Mouse (Mus musculus) kidney, embryonic 15.5 days (tissue): Measurements from ENCODE around the gene Psma3. TPM values are rescaled to one million over a fixed set of nuclear protein-coding genes. Genes with fewer than 3 reads are reported as not detected.
A peak's percentile ranks its signal among the peaks of the same experiment; 100 is the strongest.
"Not testable (repeated sequence)": the region's sequence is repeated elsewhere in the genome, so short reads cannot be mapped to it uniquely, and the experiment has no call there.

Source experiments
- ATAC-seq: fragments of 200-750 bp; cut with Nextera tagmentation; replicated peaks from 2 replicates; pipeline ENCODE4 v1.8.0; 2017; ENCODE audit warnings: moderate TSS enrichment; ENCODE audit not compliant: low FRiP score
- H3K27ac ChIP-seq: fragments of 300-500 bp; sonication (generic); 2 replicates; pipeline ENCODE4 v1.5.1; 2015; ENCODE audit warnings: mild to moderate bottlenecking, inconsistent platforms
- H3K27me3 ChIP-seq: fragments of 300-500 bp; sonication (generic); 2 replicates; pipeline ENCODE4 v1.6.1; 2015; ENCODE audit warnings: inconsistent platforms
- H3K36me3 ChIP-seq: fragments of 300-500 bp; sonication (generic); 2 replicates; pipeline ENCODE4 v1.6.1; 2015; ENCODE audit warnings: inconsistent platforms
- H3K4me1 ChIP-seq: fragments of 300-500 bp; sonication (generic); 2 replicates; pipeline ENCODE4 v1.6.1; 2015; ENCODE audit warnings: inconsistent platforms
- H3K4me2 ChIP-seq: fragments of 300-500 bp; sonication (generic); 2 replicates; pipeline ENCODE4 v1.6.1; 2015; ENCODE audit warnings: moderate library complexity, mild to moderate bottlenecking, inconsistent platforms
- H3K4me3 ChIP-seq: fragments of 300-500 bp; sonication (generic); replicated peaks from 2 replicates; pipeline ENCODE4 v1.5.1; 2015; ENCODE audit warnings: mild to moderate bottlenecking, inconsistent platforms
- H3K9ac ChIP-seq: fragments of 300-500 bp; sonication (generic); 2 replicates; pipeline ENCODE4 v1.6.1; 2015; ENCODE audit warnings: mild to moderate bottlenecking, inconsistent platforms
- H3K9me3 ChIP-seq: fragments of 300-500 bp; sonication (generic); replicated peaks from 2 replicates; pipeline ENCODE4 v1.6.1; 2016; ENCODE audit warnings: inconsistent platforms
- WGBS: fragments of 180-500 bp; shearing (Covaris S2); methylation state at CpG from one replicate; pipeline ENCODE4 v1.1.7; 2015; ENCODE audit warnings: mixed read lengths; 5-methylcytosine and 5-hydroxymethylcytosine counted together
- polyA plus RNA-seq: library from polyadenylated mRNA; unstranded; fragments of >200 nt; fragmentation: Nextera tagmentation; extraction: Ambion mirVana; gene quantifications from 2 replicates; pipeline ENCODE4 v1.2.1, GENCODE M21; 2015

The Psma3 gene
- polyA plus RNA-seq, 1 experiment from 2014 or later, result 591 TPM

- no peak for ATAC-seq
- no peak overlapping the region for H3K27ac ChIP-seq
- H3K4me3 ChIP-seq, result no peak overlapping the region
- H3K4me2 ChIP-seq, result no peak overlapping the region
- no peaks in the 10 kb centered on the region for H3K27me3 ChIP-seq
- peaks cover 2% of the 10 kb centered on the region for H3K4me1 ChIP-seq
- peaks cover 73% of the 10 kb centered on the region for H3K36me3 ChIP-seq
- 80% methylated on average over 7 of the region's 7 CpGs for WGBS
- no peak overlapping the region for H3K9ac ChIP-seq
- no peaks in the 10 kb centered on the region for H3K9me3 ChIP-seq
These were observed 32.5 kb downstream of the Psma3 start for GRCm38 (mm10) chr12:71006901-71007300.

GRCm38 (mm10) chr12:71009769-71010168, 35.3 kb downstream of the Psma3 start:
- WGBS, result 52% methylated on average over 4 of the region's 4 CpGs
- Histone ChIP-seq H3K9me3 (no peaks in the 10 kb centered on the region), H3K27me3 (no peaks in the 10 kb centered on the region), H3K36me3 (peaks cover 68% of the 10 kb centered on the region), H3K4me2 (no peak overlapping the region), H3K9ac (no peak overlapping the region), H3K4me1 (peaks cover 20% of the 10 kb centered on the region), H3K4me3 (no peak overlapping the region), H3K27ac (no peak overlapping the region)
- ATAC-seq, result no peak

GRCm38 (mm10) chr12:71014845-71015362, 40.5 kb downstream of the Psma3 start:
- peaks cover 27% of the 10 kb centered on the region for H3K36me3 ChIP-seq
- H3K4me1 ChIP-seq, result peaks cover 25% of the 10 kb centered on the region
- peak overlapping the region; percentile 99 for H3K27ac ChIP-seq
- H3K9ac ChIP-seq, result peak overlapping the region; percentile 86
- WGBS, result under 1% methylated on average over 32 of the region's 32 CpGs
- H3K4me3 ChIP-seq, result peak overlapping the region; percentile 78
- peak overlapping the region; percentile 73 for H3K4me2 ChIP-seq
- no peak for ATAC-seq
- H3K27me3 ChIP-seq, result no peaks in the 10 kb centered on the region
- H3K9me3 ChIP-seq, result no peaks in the 10 kb centered on the region

- Histone ChIP-seq H3K9ac (peak within 1 kb of the TSS; percentile 92), H3K27me3 (no peaks in the 10 kb centered on the region), H3K4me2 (peak within 1 kb of the TSS; percentile 73), H3K4me3 (peak within 1 kb of the TSS; percentile 78), H3K9me3 (no peaks in the 10 kb centered on the region), H3K36me3 (peaks cover 29% of the 10 kb centered on the region), H3K27ac (peak within 1 kb of the TSS; percentile 99), H3K4me1 (peaks cover 25% of the 10 kb centered on the region)
- WGBS, result under 1% methylated on average over 61 of the region's 61 CpGs
- peak; percentile 98 for ATAC-seq
These were observed 41.2 kb downstream of the Psma3 start, which contains the start of gene Arid4a for GRCm38 (mm10) chr12:71015363-71016210. Arid4a (plus strand) TSS chr12:71015990.

- no peak; the same call in 1 of the 2 replicates for ATAC-seq
- WGBS, result 1% methylated on average over 25 of the region's 33 CpGs
These were observed 41.7 kb downstream of the Psma3 start for GRCm38 (mm10) chr12:71016211-71016502.

GRCm38 (mm10) chr12:71016503-71017241, 42.3 kb downstream of the Psma3 start:
- Histone ChIP-seq H3K27ac (peak overlapping the region; percentile 99), H3K27me3 (no peaks in the 10 kb centered on the region), H3K4me1 (peaks cover 25% of the 10 kb centered on the region), H3K4me3 (peak overlapping the region; percentile 78), H3K9ac (peak overlapping the region; percentile 92), H3K9me3 (no peaks in the 10 kb centered on the region), H3K4me2 (peak overlapping the region; percentile 64), H3K36me3 (peaks cover 39% of the 10 kb centered on the region)
- under 1% methylated on average over 42 of the region's 82 CpGs for WGBS
- ATAC-seq, result peak; percentile 41

More at GRCm38 (mm10) chr12:71016211-71016502, 41.7 kb downstream of the Psma3 start:
- peak overlapping the region; percentile 78 for H3K4me3 ChIP-seq
- H3K4me2 ChIP-seq, result peak overlapping the region; percentile 64
- no peaks in the 10 kb centered on the region for H3K27me3 ChIP-seq
- peaks cover 35% of the 10 kb centered on the region for H3K36me3 ChIP-seq
- peak overlapping the region; percentile 92 for H3K9ac ChIP-seq
- H3K4me1 ChIP-seq, result peaks cover 25% of the 10 kb centered on the region
- peak overlapping the region; percentile 99 for H3K27ac ChIP-seq
- no peaks in the 10 kb centered on the region for H3K9me3 ChIP-seq

GRCm38 (mm10) chr12:71017242-71017571, 42.8 kb downstream of the Psma3 start:
- H3K4me3 ChIP-seq, result peak overlapping the region; percentile 78
- peak overlapping the region; percentile 92 for H3K9ac ChIP-seq
- no peaks in the 10 kb centered on the region for H3K27me3 ChIP-seq
- H3K27ac ChIP-seq, result peak overlapping the region; percentile 99
- no peaks in the 10 kb centered on the region for H3K9me3 ChIP-seq
- H3K36me3 ChIP-seq, result peaks cover 39% of the 10 kb centered on the region
- peaks cover 20% of the 10 kb centered on the region for H3K4me1 ChIP-seq
- peak overlapping the region; percentile 64 for H3K4me2 ChIP-seq
- WGBS, result 12% methylated on average over 5 of the region's 5 CpGs
- ATAC-seq, result no peak

- Histone ChIP-seq H3K36me3 (peaks cover 41% of the 10 kb centered on the region), H3K4me2 (peak overlapping the region; percentile 64), H3K9me3 (no peaks in the 10 kb centered on the region), H3K4me1 (peaks cover 17% of the 10 kb centered on the region), H3K27ac (no peak overlapping the region), H3K27me3 (no peaks in the 10 kb centered on the region), H3K4me3 (peak overlapping the region; percentile 78), H3K9ac (no peak overlapping the region)
- 63% methylated on average over 10 of the region's 10 CpGs for WGBS
- no peak for ATAC-seq
These were observed 43.4 kb downstream of the Psma3 start for GRCm38 (mm10) chr12:71017827-71018226.

GRCm38 (mm10) chr12:71019211-71019610, 44.8 kb downstream of the Psma3 start:
- H3K36me3 ChIP-seq, result peaks cover 50% of the 10 kb centered on the region
- no peak overlapping the region for H3K27ac ChIP-seq
- 84% methylated on average over 8 of the region's 8 CpGs for WGBS
- no peaks in the 10 kb centered on the region for H3K27me3 ChIP-seq
- peaks cover 6% of the 10 kb centered on the region for H3K4me1 ChIP-seq
- H3K9ac ChIP-seq, result no peak overlapping the region
- no peak overlapping the region for H3K4me3 ChIP-seq
- no peaks in the 10 kb centered on the region for H3K9me3 ChIP-seq
- ATAC-seq, result no peak
- no peak overlapping the region for H3K4me2 ChIP-seq

GRCm38 (mm10) chr12:71024411-71024810, 50.0 kb downstream of the Psma3 start:
- Histone ChIP-seq H3K27me3 (no peaks in the 10 kb centered on the region), H3K9ac (no peak overlapping the region), H3K4me1 (no peaks in the 10 kb centered on the region), H3K4me3 (no peak overlapping the region), H3K36me3 (peaks cover 94% of the 10 kb centered on the region), H3K4me2 (no peak overlapping the region), H3K27ac (no peak overlapping the region), H3K9me3 (no peaks in the 10 kb centered on the region)
- no peak for ATAC-seq
- 93% methylated on average over 10 of the region's 10 CpGs for WGBS

GRCm38 (mm10) chr12:71028265-71028664, 53.8 kb downstream of the Psma3 start:
- 91% methylated on average over 8 of the region's 8 CpGs for WGBS
- not testable (repeated sequence) for H3K9ac ChIP-seq, H3K4me2 ChIP-seq, H3K4me1 ChIP-seq, ATAC-seq, H3K9me3 ChIP-seq, H3K27ac ChIP-seq, H3K4me3 ChIP-seq, H3K27me3 ChIP-seq
- H3K36me3 ChIP-seq, result peaks cover 88% of the 10 kb centered on the region

GRCm38 (mm10) chr12:71030260-71030659, 55.8 kb downstream of the Psma3 start:
- Histone ChIP-seq H3K4me2 (no peak overlapping the region), H3K4me3 (no peak overlapping the region), H3K36me3 (peaks cover 71% of the 10 kb centered on the region), H3K9ac (no peak overlapping the region), H3K4me1 (no peaks in the 10 kb centered on the region), H3K9me3 (no peaks in the 10 kb centered on the region), H3K27me3 (no peaks in the 10 kb centered on the region), H3K27ac (no peak overlapping the region)
- whole genome bisulfite sequencing, result 89% methylated on average over 8 of the region's 8 CpGs
- ATAC-seq, result no peak
